Mouse (Mus musculus): Measurements from ENCODE around the gene Cd79a.

The Cd79a gene

DNA sequence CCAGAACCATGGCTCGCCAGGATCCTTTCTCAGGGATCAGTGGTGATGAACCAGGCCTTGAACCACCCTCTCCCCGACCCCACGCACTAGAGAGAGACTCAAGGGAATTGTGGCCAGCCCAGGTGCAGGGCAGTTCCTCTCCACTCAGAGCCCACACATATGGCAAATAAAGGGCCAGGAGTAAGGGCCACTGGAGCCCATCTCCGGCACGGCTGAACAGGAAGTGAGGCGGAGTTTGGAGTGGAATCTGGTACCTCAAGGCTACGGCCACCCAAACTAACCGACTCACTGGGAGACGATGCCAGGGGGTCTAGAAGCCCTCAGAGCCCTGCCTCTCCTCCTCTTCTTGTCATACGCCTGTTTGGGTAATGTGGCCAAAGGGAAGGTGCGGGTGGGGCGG, at the start of gene Cd79a:
Gene Cd79a (plus strand): TSS at position 158 of the 400 bp plus-strand sequence.
- no peak for DNase-seq

DNA sequence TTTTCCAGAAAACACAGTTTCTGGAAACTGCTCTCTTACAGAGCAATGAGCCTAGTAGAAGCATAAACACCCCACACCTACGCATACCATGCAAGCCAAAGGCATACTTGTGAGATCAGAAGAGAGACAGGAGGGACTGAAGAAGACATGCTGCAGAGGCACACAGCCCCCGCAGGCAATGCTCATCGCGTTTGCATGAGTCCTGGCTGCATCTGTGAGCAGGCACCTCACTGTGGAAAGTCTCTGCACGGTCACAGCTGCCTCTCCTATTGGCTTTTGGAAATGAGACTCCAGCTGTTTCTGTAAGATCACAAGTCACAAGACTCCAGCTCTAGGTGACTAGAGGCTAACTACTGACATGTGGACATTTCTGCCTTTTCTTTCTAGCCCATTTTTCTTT, 47.0 kb upstream of the Cd79a start:
- DNase-seq = peak; percentile 36

DNA sequence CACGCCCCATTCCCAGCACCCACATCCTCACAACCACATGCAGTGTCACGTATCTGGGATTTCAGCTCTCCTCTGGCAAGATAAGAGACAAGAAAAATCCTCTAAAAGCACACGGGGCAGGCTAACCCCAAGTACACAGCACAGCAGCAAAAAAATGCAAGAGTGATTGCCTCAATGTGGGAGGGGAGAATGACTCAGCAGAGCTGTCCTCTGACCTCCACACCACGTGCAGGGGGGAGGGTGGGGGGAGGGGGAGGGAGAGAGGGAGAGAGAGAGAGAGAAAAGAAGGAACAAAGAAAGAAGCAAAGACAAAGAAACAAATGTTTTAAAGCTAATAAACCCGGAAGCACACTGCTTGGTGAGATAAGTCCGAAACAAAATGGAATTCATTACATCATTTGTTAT, 46.3 kb upstream of the Cd79a start:
- peak; percentile 62 for DNase-seq

DNA sequence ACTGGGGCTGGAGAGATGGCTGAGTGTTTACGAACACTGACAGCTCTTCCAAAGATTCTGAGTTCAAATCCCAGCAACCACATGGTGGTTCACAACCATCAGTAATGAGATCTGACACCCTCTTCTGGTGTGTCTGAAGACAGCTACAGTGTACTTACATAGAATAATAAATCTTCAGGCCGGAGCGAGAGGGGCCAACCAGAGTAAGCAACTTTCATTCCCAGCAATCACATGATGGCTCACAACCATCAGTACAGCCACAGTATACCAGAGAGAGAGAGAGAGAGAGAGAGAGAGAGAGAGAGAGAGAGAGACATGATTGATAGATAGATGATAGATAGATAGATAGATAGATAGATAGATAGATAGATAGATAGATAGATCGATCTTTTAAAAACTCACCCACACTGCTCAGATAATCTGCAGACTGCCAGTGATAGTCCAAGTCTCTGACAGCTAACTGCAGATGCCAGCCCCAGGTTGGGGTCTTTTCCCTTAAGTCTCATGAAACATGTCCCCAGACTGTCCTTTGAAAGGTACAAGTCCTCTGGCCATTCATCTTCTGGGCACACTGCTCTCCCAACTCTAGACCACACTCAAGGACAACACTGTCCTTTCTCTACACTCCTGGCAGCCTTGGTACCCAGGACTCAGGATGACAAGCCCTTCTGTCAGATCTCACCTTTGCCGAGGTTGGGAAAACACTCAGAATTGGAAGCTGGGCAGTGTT, 45.4 kb upstream of the Cd79a start:
- no peak for DNase-seq

DNA sequence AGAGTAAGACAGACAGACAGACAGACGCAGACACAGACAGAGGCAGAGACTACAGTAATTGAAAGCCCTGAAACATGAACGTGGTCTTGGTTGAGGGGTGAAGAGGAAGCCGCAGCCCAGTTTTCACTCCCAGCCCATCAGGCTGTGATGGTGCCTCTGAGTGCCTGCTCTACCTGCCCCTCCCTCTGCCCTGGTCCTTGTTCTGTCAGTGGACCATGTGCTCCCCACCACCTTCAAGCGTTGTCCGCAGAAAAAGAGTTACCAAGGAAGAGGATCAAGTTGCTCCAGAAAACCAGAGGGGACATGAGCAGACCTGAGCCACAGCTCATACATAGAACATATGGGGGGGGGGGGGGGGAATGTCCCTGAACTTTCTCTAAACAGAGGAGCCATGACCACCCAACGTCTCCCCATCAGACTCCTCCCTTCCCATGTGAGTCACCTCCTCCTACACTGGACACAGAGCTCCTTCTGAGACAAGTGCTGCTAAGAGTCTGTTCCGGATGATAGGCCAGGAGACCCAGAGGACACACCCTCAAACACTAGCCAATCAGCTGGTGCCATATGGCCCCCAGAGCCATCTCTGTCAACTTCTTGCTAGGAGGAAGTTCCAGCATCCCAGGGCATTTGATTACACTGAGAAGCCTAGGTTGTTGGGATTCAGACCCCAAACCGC, 44.5 kb upstream of the Cd79a start:
- no peak for DNase-seq

DNA sequence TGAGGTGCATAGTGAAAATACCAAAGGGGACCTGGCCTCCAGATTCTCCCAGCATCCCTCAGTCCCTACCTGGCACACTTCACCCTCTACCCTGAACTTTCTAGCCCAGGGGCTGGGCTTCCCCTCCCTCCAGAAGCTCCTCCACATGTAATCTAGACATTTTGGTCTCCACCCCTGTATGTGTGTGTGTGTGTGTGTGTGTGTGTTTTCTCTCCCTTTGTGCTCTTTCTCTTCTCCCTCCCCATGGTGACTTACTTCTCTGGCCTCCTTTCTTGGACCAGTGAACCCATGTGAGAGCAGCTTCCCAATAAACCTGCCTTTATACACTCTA, 44.0 kb upstream of the Cd79a start:
- no peak for DNase-seq

DNA sequence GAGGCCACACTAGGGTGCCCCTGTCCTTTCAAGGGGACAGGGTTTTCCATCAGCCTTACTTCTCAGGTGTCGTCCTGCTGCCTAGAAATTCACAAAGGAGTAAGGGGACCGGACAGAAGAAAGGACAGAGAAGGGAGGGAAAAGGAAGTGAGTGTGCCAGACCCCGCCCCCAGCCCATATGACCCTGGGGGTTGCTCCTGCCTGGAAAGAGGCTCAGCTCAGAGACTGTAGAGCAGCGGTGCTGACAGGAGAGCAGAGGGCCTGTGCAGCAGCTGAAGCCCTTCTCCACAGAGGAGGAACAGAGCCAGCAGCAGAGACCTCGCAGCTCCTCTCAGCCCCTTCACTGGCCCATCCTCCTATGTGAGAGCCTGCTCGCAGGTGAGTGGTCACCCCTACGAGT, 43.5 kb upstream of the Cd79a start:
- DNase-seq = peak; percentile 28

DNA sequence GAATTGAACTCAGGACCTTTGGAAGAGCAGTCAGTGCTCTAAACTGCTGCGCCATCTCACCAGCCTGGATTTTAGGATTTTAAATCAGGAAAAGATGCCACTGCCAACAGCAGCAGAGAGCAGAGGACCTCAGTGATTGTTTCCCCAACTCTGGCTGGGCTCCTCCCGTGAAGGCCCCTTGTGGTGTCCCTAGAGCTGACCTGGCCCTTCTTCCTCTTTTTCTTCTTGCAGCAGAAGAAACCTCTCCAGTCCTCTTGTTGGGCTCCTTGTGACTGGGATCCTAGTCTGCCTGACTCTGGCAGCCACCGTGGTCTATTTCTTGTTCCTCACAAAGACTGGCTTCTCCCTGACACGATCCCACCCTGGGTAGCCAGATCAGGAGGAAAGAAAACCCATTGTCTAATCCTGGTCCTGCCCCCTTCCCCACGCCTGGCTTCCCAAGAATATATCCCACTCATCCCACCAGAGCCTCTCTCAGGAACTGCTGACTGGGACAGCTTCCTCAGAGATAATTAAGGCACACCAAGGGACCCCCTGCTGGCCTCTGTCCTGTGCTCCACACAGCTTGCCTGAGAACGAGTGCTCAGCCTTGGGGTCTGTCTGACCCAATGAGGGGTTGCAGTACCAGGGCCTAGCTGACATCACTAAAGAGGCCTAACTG, 40.6 kb upstream of the Cd79a start:
- DNase-seq = no peak

DNA sequence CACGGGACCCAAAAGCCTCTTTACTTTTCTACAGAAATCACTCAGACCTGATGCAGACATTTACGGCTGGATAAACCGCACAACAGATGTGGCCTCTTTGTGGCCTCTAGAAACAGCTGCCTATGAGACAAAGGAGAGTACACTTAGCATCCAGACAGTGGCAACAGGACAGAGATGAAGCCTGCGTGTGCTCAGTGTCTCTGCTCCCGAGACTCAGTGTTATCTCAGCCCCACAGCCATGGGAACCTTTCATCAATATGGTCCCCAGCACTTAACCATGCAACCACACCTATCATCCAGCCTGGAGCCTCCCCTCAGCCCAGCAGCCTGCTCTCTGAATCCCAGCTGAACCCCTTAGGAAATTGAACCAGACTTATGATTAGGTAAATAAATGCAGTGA, 37.9 kb upstream of the Cd79a start:
- no peak for DNase-seq

DNA sequence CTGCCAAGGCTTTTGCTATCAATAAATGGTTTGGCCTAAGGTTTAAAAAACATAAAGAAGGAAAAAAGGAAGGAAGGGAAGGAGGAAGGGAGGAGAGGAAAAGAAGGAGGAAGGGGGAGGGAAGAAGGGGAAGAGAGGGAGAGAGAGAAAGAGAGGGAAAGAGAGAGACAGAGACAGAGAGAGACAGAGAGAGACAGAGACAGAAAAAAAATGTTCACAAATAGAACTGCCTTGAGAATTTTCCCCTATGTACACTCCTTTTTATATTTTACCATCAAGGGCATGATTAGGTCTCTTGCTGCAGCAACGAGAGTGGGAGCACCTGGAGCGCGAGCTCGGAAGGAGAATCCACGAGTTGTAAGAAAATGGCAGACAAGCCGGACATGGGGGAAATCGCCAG, 35.3 kb upstream of the Cd79a start, which contains the start of gene Gm9844:
Gene Gm9844 (plus strand): TSS at position 301 of the 400 bp plus-strand sequence.
- no peak for DNase-seq

DNA sequence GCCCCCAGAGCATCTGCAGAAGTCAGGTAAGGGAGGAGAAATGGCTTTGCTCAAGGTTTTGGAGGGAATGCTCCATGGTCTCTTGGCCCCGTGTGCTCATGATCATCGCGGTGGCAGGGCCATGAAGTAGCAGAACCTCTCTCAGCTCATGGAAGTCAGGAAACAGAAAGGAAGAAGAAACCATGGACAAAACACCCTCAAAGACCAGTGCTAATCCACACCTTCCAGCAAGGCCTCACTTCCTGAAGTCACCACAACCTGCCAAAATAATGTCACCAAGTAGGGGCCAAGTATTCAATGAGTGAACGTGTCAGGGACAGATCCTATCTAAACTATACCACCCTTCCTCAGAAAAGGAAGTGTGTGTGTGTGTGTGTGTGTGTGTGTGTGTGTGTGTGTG, 34.3 kb upstream of the Cd79a start:
- DNase-seq = no peak

DNA sequence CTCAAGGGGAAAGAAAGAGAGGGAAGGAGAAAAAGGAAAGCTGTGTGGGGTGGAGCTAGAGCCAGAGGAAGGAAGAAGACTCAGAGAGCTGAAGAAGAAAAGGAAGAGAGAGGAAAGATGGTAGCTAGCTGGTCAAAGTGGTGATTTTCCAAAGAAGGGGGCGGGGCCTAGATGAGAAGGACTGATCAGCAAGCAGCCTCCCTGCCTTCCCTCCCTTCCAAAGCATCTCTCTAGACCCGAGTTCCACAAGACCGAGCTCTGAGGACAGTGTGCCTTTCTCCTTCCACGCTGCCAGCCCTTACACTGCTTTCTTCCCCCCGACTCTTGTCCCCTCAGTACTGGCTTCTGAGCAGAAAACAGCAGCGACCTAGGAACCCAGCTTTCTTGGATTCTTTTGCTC, 33.0 kb upstream of the Cd79a start:
- peak; percentile 31 for DNase-seq

DNA sequence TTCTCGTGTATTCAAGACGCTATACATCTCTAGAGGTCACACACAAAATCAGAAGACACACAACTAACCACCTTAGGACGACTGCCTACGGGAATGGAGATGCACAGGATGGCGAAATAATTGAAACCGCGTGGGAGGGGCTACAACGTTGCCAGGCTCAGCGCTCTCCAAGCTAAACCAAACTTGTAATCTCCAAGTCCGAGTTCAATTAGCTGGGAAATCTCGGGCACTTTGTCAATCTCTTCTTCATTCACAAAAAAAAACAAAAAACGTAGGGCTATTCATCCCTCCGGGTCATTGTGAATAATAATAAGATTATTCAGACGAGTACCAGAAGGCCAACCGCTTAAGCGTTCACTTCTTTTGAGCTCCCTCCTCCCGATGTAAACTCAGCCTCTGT, 28.1 kb upstream of the Cd79a start:
- no peak for DNase-seq

DNA sequence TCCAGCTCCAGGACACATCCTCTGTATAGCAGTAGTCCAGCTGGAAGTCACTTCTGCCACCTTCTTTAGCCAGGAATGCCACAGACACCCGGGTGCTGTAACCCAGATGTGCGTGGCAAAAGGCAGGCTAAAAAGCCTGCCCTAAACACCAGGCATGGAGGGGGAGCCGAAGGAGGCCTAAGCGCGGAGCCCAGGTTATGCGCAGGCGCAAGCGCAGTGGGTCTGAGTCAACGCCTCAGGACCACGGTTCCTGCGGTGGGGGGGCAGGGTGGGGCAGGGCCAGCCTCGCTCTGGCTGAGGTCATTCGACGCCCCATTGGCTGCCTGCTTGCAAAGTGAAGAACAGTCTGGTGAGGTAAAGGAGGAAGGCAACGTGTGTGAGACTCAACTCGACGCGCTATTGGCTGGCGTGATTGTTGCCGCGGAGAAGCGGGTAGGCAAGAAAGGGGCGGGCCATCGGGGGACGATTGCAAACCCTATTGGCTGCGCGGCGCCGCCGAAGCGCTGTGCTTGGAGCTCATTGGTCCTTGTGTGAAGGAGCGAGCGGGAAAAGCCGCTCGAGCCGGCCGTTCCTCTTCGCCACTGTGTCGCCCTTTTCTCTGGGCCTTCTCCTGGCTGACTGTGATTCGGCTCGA, 27.5 kb upstream of the Cd79a start, which contains the start of the genes Lypd4 and Dmrtc2:
Gene Lypd4 (minus strand): TSS at position 410 of the 634 bp plus-strand sequence.
Gene Dmrtc2 (plus strand): TSS at position 526 of the 634 bp plus-strand sequence.
- DNase-seq = peak; percentile 28

DNA sequence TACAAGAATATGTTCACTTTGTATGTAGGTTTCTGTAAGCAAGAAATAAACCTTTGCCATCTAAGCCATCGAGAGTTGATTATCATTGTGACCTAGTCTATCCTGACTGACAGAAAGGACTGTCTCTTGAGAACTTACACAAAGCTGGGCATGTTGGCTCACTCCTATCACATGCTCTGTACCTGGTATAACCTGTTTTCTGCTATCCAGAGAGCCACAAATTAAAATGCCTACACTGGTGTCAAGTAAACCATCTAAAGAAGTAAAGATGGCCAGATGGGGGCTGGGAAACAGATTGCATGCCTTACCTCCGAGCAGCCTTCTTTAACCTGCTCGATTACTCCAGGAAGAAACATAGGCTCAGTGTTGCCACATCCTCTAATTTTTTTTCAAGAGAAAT, 19.6 kb upstream of the Cd79a start:
- DNase-seq = no peak

DNA sequence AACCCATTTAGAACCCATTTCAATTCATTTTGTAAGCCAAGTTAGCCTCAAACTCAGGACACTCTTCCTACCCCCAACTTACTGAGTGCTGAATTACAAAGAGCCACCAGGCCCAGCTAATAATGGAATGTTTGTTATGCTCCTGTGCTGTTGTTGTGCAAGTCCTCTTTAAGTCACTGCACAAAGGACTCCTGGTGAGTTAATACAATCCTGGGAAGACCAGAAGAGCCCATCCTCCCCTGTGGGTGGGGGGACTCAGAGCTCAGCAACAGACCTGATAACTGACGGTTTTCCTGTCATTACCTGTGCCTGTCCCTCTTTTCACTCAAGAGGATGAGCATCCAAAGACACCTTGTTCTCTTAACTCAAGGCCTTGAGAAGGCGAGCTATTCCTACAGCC, 17.6 kb upstream of the Cd79a start:
- DNase-seq = no peak

DNA sequence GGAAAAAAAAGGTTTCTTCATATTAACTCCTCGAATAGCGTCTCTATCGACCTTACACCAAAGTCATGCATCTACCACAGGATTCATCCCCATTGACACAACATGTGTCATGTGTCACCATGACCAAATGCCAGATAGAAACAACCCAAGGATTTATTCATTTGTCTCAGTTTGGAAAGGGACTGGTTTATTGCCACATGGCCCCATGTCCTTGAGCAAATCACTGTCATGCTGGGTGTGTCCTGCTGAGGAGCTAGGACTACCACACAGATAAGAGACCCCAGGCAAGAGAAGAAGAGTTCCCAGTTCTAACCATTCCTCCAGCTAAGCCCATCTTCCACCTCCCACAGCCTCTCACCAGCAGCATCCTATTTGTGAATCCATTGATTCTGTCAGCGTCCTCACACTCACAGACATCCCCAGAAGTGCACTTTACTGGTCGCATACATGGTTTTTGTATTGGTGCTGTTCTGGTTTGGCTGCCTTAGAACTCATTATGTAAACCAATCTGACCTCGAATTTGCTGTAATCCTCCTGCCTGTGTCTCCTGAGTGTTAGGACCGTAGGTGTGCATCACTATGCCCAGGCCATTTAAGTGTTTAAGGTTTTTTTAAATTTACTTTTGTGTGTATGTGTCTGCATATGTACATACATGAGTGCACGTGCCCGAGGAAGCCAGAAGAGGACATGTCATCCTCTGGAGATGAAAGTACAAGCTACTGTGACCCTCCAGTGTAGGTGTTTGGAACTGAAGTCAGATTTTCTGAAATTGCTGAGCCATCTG, 14.6 kb upstream of the Cd79a start:
- DNase-seq = no peak

DNA sequence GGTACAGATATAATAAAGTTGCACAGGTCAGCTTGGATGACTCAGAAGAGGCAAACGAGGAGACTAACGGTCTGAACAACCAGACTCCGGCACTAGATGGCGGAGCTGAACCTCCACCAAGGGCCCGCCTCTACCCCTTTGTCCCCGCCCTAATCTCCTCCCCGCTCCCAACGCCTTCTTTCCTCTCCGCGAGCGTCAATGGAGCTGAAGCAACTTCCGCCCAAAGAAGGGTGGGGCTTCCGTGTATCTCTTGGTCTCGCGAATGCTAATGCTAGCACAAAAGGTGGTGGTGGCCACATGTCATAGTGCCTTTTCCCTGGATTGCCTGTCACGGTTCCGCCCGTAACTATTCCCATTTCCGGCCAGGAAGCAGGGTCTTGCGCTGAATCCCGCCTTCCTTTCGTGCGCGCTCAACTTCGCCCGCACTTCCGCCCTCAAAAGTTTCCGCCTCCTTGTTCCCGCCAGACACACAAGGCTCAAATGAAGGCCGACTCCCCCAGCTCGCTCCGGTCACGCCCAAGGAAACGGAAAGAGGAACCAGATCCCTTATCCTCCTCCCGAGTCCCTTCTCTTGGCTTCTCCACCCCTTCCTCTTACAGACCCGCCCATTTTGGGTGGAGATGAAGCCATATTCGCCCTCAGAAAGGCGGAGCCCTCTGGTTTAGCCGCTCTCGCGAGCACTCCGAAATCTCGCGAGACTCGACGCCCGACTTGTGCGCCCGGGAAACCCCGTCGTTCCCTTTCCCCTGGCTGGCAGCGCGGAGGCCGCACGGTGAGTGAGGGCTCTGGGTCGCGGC, 13.1 kb upstream of the Cd79a start, which contains the start of gene Rps19:
Gene Rps19 (plus strand): TSS at position 476 of the 797 bp plus-strand sequence.
- DNase-seq = peak; percentile 100

DNA sequence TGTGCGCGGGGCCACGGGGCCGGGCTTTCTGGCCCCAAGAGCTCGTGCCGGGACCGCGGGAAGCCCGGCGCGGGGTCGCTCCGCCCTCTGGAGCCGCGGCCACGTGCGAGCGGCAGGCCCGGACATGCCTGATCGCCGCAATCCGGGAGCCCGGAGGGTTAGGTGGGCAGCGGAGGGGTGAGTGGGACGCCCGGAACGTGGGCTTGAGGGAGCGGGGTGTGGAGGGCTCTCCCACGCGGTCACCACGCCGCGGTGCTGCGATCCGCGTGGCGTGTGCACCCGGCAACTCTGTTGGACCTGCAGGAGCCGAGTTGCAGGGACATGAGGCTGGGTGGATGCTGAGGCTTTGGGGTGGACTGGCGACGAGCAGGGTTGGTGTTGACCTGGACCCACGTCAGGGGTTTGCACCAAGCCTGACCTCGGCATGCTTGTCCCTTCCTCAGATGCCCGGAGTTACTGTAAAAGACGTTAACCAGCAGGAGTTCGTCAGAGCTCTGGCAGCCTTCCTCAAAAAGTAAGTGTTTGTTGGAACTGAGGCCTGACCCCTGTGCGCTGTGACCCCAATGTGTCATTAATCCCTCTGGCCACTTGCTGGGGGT, 12.4 kb upstream of the Cd79a start:
- no peak for DNase-seq

DNA sequence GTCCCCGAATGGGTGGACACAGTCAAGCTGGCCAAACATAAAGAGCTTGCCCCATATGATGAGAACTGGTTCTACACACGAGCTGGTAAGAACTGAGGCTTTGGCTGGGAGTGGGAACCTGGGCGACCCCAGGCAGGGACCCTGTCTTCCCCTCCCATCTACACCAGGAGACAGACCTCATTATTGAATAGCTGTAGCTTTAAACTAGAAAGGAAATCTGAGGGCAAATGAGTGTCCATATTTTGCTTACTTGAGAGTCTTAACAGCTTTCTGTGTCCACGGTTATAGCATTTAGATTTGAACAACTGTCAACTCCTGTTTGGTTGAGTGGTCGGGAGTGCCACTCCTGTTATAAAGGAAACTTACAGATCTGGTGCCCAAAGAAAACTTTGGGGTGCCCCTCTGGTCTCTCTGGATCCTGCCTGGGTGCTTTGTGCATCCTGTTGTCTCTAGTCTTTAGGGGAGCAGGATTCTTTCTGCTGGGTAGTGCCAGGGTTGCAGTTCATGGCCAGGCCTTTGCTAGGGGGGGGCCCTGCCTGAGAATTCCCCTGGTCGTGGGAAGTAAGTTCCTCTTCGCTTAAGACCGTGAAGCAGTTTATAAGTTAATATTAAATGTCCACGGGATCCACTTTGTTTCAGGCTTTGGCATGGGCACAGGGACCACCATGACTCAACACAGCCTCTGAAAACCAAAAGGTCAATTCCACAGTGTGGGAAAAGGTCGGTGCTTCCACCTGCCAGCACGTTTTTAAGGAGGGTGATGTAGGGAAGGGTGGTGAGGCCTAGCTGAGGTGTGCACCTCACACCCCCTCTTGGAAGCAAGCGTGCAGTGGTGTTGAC, 11.5 kb upstream of the Cd79a start:
- no peak for DNase-seq

DNA sequence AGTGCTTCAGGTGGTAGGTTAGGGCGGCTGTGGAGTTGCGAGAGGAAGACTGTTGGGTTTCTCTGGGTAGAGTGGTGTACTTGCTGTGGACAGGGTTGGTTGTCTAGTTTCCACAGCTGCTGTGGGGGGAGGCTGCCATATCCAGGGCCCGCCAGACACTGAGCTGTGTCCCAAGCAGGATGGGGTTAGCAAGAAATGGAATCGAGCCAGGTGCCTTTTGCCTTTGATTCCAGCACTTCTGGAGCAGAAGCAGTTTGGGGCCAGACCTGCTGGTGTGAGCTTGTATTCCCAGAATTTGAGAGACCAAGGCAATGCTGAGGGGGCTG, 10.9 kb upstream of the Cd79a start:
- no peak for DNase-seq

Data from embryo, embryonic 11 days (tissue).